Mouse (Mus musculus) liver, embryonic 14.5 days (tissue): ENCODE data around the gene Podxl2. TPM values are rescaled to one million over a fixed set of nuclear protein-coding genes. Genes with fewer than 3 reads are reported as not detected.

Source experiments
- ATAC-seq: fragments of 200-750 bp; cut with Nextera tagmentation; 2 replicates; pipeline ENCODE4 v1.8.0; 2017; ENCODE audit warnings: moderate number of reproducible peaks, mild to moderate bottlenecking, moderate library complexity; ENCODE audit not compliant: insufficient read depth
- DNase-seq, 3 experiments: peaks; one replicate each; pipeline ENCODE4 v3.0.0-alpha.2; 2012 to 2013; ENCODE audit warnings: low read depth in 3 of 3, low spot score in 3 of 3
- H3K27ac ChIP-seq: fragments of 300-500 bp; sonication (generic); 2 replicates; pipeline ENCODE4 v1.5.1; 2014; ENCODE audit warnings: moderate library complexity, mild to moderate bottlenecking, control low read depth, inconsistent platforms
- H3K27me3 ChIP-seq: fragments of 300-500 bp; sonication (generic); 2 replicates; pipeline ENCODE4 v1.6.1; 2014; ENCODE audit warnings: mild to moderate bottlenecking, low read length, moderate library complexity; ENCODE audit not compliant: control insufficient read depth, insufficient read depth
- H3K36me3 ChIP-seq: fragments of 300-500 bp; sonication (generic); replicated peaks from 2 replicates; pipeline ENCODE4 v1.6.1; 2014; ENCODE audit warnings: low read depth; ENCODE audit not compliant: control insufficient read depth, insufficient read depth
- H3K4me1 ChIP-seq, 2 experiments: fragments of 200-500 bp in 1 of 2; fragments of 300-500 bp in 1 of 2; sonication (generic) in 1 of 2; replicated peaks; 2 replicates each; pipeline ENCODE4 v1.6.1; 2012 to 2014; ENCODE audit warnings: antibody characterized with exemption in 1 of 2, inconsistent platforms in 1 of 2, low read length in 1 of 2; ENCODE audit not compliant: control insufficient read depth in 2 of 2, insufficient read depth in 2 of 2
- H3K4me2 ChIP-seq: fragments of 300-500 bp; sonication (generic); 2 replicates; pipeline ENCODE4 v1.6.1; 2014; ENCODE audit warnings: low read depth, mild to moderate bottlenecking, control low read depth, moderate library complexity
- H3K4me3 ChIP-seq, 2 experiments: fragments of 200-500 bp in 1 of 2; fragments of 300-500 bp in 1 of 2; sonication (generic) in 1 of 2; 2 replicates each; pipeline ENCODE4 v1.5.1; 2012 to 2014; ENCODE audit warnings: low read depth in 2 of 2, low read length in 2 of 2, mild to moderate bottlenecking in 2 of 2, control low read depth in 1 of 2, inconsistent platforms in 1 of 2, moderate library complexity in 1 of 2; ENCODE audit not compliant: insufficient read depth in 1 of 2
- H3K9ac ChIP-seq: fragments of 300-500 bp; sonication (generic); replicated peaks from 2 replicates; pipeline ENCODE4 v1.6.1; 2014; ENCODE audit warnings: mild to moderate bottlenecking, control low read depth, moderate library complexity
- H3K9me3 ChIP-seq: fragments of 300-500 bp; sonication (generic); 2 replicates; pipeline ENCODE4 v1.6.1; 2016; ENCODE audit warnings: low read length, mixed read lengths; ENCODE audit not compliant: control insufficient read depth
- CTCF ChIP-seq: IDR thresholded peaks from 2 replicates; pipeline ENCODE4 v1.5.1; 2016; ENCODE audit warnings: antibody characterized with exemption, low read depth, control low read depth
- EP300 ChIP-seq: IDR thresholded peaks from 2 replicates; pipeline ENCODE4 v1.6.1; 2016; ENCODE audit warnings: antibody characterized with exemption, low read depth
- WGBS: fragments of 180-500 bp; shearing (Covaris S2); extraction: QIAGEN DNeasy Blood & Tissue Kit; methylation state at CpG from one replicate; pipeline ENCODE4 v1.1.7; 2014; ENCODE audit not compliant: insufficient replicate concordance; 5-methylcytosine and 5-hydroxymethylcytosine counted together
- polyA plus RNA-seq, 2 experiments: library from polyadenylated mRNA; depleted of rRNA in 1 of 2; stranded (reverse) in 1 of 2; unstranded in 1 of 2; fragments of >200 nt; fragmentation: Nextera tagmentation in 1 of 2; extraction: Ambion mirVana in 1 of 2; gene quantifications; 2 replicates each; pipeline versions ENCODE4 v1.2.1 to v1.2.3; 2012 to 2014

Gene Podxl2
- polyA plus RNA-seq, 2 experiments = 1.2 to 1.9 TPM

- 82% methylated on average over 4 of the region's 4 CpGs for WGBS
- no peak overlapping the region; the same call in 1 of the 2 replicates for H3K27ac ChIP-seq
- H3K4me3 ChIP-seq = peak overlapping the region in 1 of 2 experiments; percentile 93; a peak in 3 of 4 replicates
- H3K4me1 ChIP-seq = peaks cover 38 to 50% of the 10 kb centered on the region in 2 experiments
- no peaks in the 10 kb centered on the region for H3K9me3 ChIP-seq
- peak overlapping the region; percentile 99 for H3K4me2 ChIP-seq
- H3K36me3 ChIP-seq = peaks cover 14% of the 10 kb centered on the region
- ATAC-seq = no peak
- no peaks in the 10 kb centered on the region for H3K27me3 ChIP-seq
- no peak for DNase-seq
- no peak for TF ChIP-seq CTCF
- TF ChIP-seq EP300 = no peak
- peak overlapping the region; percentile 98; the same call in 1 of the 2 replicates for H3K9ac ChIP-seq
Measured at GRCm38 (mm10) chr6:88904456-88904974, 29.7 kb upstream of the Podxl2 start.

DNA sequence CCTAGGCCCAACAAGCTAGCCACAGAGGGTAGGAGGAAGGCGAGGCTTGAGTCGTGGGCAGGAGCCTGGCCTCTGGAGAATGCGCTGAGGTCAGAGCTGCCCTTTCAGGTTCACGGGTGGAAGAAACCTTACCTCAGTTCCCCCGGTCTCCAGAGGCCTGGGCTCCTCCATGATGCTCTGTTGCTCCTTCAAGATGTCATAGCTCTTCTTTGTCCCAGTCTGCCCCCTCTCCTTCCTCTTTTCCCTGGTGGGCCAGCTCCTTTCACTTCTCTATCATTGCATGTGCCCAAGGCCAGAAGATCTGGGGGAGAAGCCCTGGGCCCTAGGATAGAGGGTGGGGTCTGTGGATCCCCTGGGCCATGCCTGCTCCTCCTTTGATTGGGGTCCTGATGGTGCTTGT lies 28.9 kb upstream of the Podxl2 start:
- peaks cover 38 to 58% of the 10 kb centered on the region in 2 experiments for H3K4me1 ChIP-seq
- DNase-seq = no peak
- peak overlapping the region; percentile 62 for H3K27ac ChIP-seq
- no peak for ATAC-seq
- TF ChIP-seq EP300 (no peak), CTCF (no peak)
- WGBS = 57% methylated on average over 5 of the region's 5 CpGs
- peak overlapping the region; percentile 98 for H3K9ac ChIP-seq
- peaks cover 10% of the 10 kb centered on the region for H3K36me3 ChIP-seq
- H3K4me3 ChIP-seq = peak overlapping the region; percentile 93
- peak overlapping the region; percentile 99 for H3K4me2 ChIP-seq
- H3K9me3 ChIP-seq = no peaks in the 10 kb centered on the region
- no peaks in the 10 kb centered on the region for H3K27me3 ChIP-seq

DNA sequence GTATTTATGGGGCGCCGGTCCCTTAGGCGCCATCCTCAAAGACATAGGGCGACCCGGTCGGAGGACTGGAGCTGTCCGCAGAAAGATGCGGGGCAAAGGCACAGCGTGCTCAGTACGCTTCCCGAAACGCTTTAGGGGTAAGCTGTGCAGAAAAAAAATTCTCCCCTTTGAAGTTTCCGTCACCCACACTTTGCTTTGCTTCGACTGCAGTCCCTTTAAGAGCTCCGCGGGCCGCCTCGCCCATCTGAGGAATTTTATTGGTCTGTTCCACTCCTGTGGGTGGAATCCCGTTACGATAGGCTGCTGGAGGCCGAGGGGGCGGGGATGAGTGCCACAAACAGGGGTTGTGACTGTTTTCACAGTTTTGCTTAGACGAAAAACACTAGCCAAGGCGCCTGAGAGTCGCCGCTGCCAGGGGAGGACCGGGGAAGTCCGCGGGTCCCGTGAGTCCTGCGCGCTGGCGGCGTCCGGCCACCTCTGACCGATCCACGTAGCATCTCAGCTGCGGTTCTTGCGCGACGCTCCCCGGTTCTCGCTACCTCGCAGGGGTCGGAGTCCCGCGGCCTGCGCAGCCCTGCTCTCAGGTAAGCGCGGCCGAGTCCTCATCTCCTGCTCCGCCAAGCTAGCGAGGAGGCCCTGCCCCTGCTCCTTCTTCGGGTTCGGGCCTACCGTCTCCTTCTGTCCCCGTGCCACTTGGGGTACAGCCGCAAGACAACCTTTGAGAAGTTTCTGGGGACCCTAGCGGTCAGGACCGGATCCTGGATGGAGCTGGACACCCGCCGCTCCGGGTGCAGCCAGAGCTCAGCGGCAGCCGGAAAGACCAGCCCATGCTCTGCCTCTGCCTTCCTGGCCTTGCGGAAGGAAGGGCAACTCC lies 27.3 kb upstream of the Podxl2 start, which contains the start of gene Tpra1:
Tpra1 (plus strand) TSS at position 305 of the 874 bp plus-strand sequence.
- WGBS = under 1% methylated on average over 66 of the region's 66 CpGs
- ATAC-seq = peak; percentile 84
- H3K27me3 ChIP-seq = no peaks in the 10 kb centered on the region
- peak within 1 kb of the TSS; percentile 91 for H3K27ac ChIP-seq
- peaks cover 36 to 52% of the 10 kb centered on the region in 2 experiments for H3K4me1 ChIP-seq
- peak within 1 kb of the TSS; percentile 93 for H3K4me3 ChIP-seq
- H3K36me3 ChIP-seq = peaks cover 4% of the 10 kb centered on the region
- H3K4me2 ChIP-seq = peak within 1 kb of the TSS; percentile 99
- TF ChIP-seq EP300 = no peak
- TF ChIP-seq CTCF = peak; percentile 42
- DNase-seq = peak; percentile 93 to 96 (median 95)
- H3K9me3 ChIP-seq = no peaks in the 10 kb centered on the region
- H3K9ac ChIP-seq = peak within 1 kb of the TSS; percentile 98

GRCm38 (mm10) chr6:88901471-88901870 lies 26.6 kb upstream of the Podxl2 start:
- Histone ChIP-seq H3K4me1 (peaks cover 35 to 50% of the 10 kb centered on the region in 2 experiments), H3K9me3 (no peaks in the 10 kb centered on the region), H3K4me2 (peak overlapping the region; percentile 99), H3K4me3 (peak overlapping the region; percentile 71 to 93), H3K9ac (peak overlapping the region; percentile 98), H3K36me3 (peaks cover 12% of the 10 kb centered on the region), H3K27me3 (no peaks in the 10 kb centered on the region), H3K27ac (peak overlapping the region; percentile 84)
- TF ChIP-seq EP300 = no peak
- TF ChIP-seq CTCF = no peak
- DNase-seq = no peak
- WGBS = 4% methylated on average over 5 of the region's 5 CpGs
- no peak for ATAC-seq

GRCm38 (mm10) chr6:88899628-88900027 lies 24.8 kb upstream of the Podxl2 start:
- Histone ChIP-seq H3K4me3 (no peak overlapping the region), H3K4me2 (no peak overlapping the region), H3K9ac (no peak overlapping the region), H3K27ac (no peak overlapping the region), H3K4me1 (peaks cover 34 to 47% of the 10 kb centered on the region in 2 experiments), H3K9me3 (no peaks in the 10 kb centered on the region), H3K36me3 (peaks cover 27% of the 10 kb centered on the region), H3K27me3 (no peaks in the 10 kb centered on the region)
- no peak for DNase-seq
- WGBS = 88% methylated on average over 2 of the region's 2 CpGs
- no peak for TF ChIP-seq EP300
- TF ChIP-seq CTCF = no peak
- ATAC-seq = no peak
